11 mouse cellular contexts compared by ENCODE assay signal in the genomic region with DNA sequence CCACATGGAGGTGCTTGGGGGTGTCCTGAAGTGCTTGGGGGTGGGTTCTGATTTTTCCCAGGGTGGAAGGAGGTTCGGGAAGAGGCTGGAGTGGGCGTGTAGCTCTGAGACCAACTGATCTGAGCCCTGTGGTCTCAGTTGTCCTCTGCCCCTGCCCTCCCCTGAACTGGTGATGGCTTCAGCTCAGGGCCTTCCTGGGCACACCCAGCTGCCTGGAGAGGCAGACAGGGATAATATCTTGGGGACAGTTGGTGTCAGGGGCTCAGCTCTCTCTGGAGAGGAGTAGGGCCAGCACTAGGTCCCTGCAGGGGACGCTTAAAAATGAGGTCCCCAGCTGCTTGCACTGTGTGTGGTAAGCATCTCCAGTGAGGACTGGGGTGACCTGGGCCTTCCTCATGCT. TPM values are rescaled to one million over a fixed set of nuclear protein-coding genes. Genes with fewer than 3 reads are reported as not detected.
DNase-seq lines count a peak whose midpoint lies in the region; ATAC-seq and TF ChIP-seq lines count a peak whose summit lies in the region.
"Had no signal": no experiment of that assay in that cellular context is flagged by ENCODE, and none has a peak within 500 bp of the region (broad histone marks: within the 10 kb centered on the region; RNA-seq: fewer than 3 reads in every experiment).

No protein-coding gene starts in this region.

- TF ChIP-seq POLR2A in bone marrow, adult 2 months (IDR thresholded peaks at IDR 0.05; ENCODE audit: borderline replicate concordance, control insufficient read depth, low read depth, low read length) = peak; percentile 88

- 63% methylated on average over 3 of the region's 3 CpGs for WGBS in heart, embryonic 12.5 days
- WGBS in bone marrow, adult 2 months = 63% methylated on average over 3 of the region's 3 CpGs
- WGBS in hindbrain, embryonic 10.5 days = 53% methylated on average over 3 of the region's 3 CpGs
- WGBS in liver, embryonic 15.5 days (ENCODE audit: insufficient replicate concordance) = 19% methylated on average over 3 of the region's 3 CpGs

- peaks cover 28% of the 10 kb centered on the region for H3K4me1 ChIP-seq in heart, embryonic 12.5 days (replicated peaks)
- H3K4me1 ChIP-seq in bone marrow, adult 2 months (ENCODE audit: control insufficient read depth, insufficient read depth, low read length) = peaks cover 6% of the 10 kb centered on the region
- H3K4me1 ChIP-seq in hindbrain, embryonic 10.5 days (replicated peaks) = peaks cover 54% of the 10 kb centered on the region
- H3K4me1 ChIP-seq in liver, embryonic 15.5 days (replicated peaks) = peaks cover 93% of the 10 kb centered on the region

- DNase-seq in heart, adult 8-10 months (ENCODE audit: low spot score) = no peak
- DNase-seq in hindbrain, embryonic 10.5 days (ENCODE audit: low spot score) = no peak
- no peak for DNase-seq in B cell, adult 2 months
- no peak for DNase-seq in ovary, postnatal 36 days (ENCODE audit: low spot score)
- DNase-seq in cerebellum, postnatal 10 days = no peak
- DNase-seq: adrenal gland, postnatal 10 days; kidney, adult 18-20 months; thymus, postnatal 25 days had no signal

- ATAC-seq in heart, embryonic 12.5 days (ENCODE audit: insufficient number of reproducible peaks, low FRiP score) = peak; percentile 47
- ATAC-seq in liver, embryonic 15.5 days (ENCODE audit: insufficient read depth) = peak; percentile 80

- peak overlapping the region; percentile 70 for H3K27ac ChIP-seq in heart, embryonic 12.5 days (ENCODE audit: poor library complexity, severe bottlenecking)
- H3K27ac ChIP-seq in bone marrow, adult 2 months (ENCODE audit: control insufficient read depth, insufficient read depth, low read depth, low read length, poor library complexity) = peak overlapping the region; percentile 97
- peak overlapping the region; percentile 92 for H3K27ac ChIP-seq in hindbrain, embryonic 10.5 days
- H3K27ac ChIP-seq in liver, embryonic 15.5 days (replicated peaks) = peak overlapping the region; percentile 99

- H3K9ac ChIP-seq in heart, embryonic 12.5 days = peak overlapping the region; percentile 38; the same call in 1 of the 2 replicates
- H3K9ac ChIP-seq in liver, embryonic 15.5 days = peak overlapping the region; percentile 95

- no peak overlapping the region for H3K4me3 ChIP-seq in heart, embryonic 12.5 days
- H3K4me3 ChIP-seq in bone marrow, adult 2 months (replicated peaks; ENCODE audit: control insufficient read depth, low read depth, low read length) = peak overlapping the region; percentile 64
- peak overlapping the region; percentile 79 for H3K4me3 ChIP-seq in hindbrain, embryonic 10.5 days
- peak overlapping the region; percentile 96 for H3K4me3 ChIP-seq in liver, embryonic 15.5 days (replicated peaks)

- no peaks in the 10 kb centered on the region for H3K27me3 ChIP-seq in heart, embryonic 12.5 days (replicated peaks)
- no peaks in the 10 kb centered on the region for H3K27me3 ChIP-seq in hindbrain, embryonic 10.5 days (ENCODE audit: insufficient read depth, poor library complexity, severe bottlenecking)
- H3K27me3 ChIP-seq in liver, embryonic 15.5 days = no peaks in the 10 kb centered on the region

- peaks cover 22% of the 10 kb centered on the region for H3K36me3 ChIP-seq in heart, embryonic 12.5 days
- H3K36me3 ChIP-seq in hindbrain, embryonic 10.5 days = peaks cover 32% of the 10 kb centered on the region
- peaks cover 35% of the 10 kb centered on the region for H3K36me3 ChIP-seq in liver, embryonic 15.5 days (replicated peaks)

- H3K9me3 ChIP-seq in heart, embryonic 12.5 days (replicated peaks) = no peaks in the 10 kb centered on the region
- H3K9me3 ChIP-seq in hindbrain, embryonic 10.5 days = no peaks in the 10 kb centered on the region
- no peaks in the 10 kb centered on the region for H3K9me3 ChIP-seq in liver, embryonic 15.5 days (replicated peaks)

- peak overlapping the region; percentile 100 for H3K4me2 ChIP-seq in heart, embryonic 12.5 days
- peak overlapping the region; percentile 93 for H3K4me2 ChIP-seq in liver, embryonic 15.5 days

- TF ChIP-seq CTCF in bone marrow, adult 2 months (IDR thresholded peaks at IDR 0.05; ENCODE audit: control insufficient read depth, insufficient read depth, low read length) = no peak

RNA-seq across cellular contexts. Expression of a gene that starts 2.8 kb away (rescaled TPM):
- polyA plus RNA-seq in heart, embryonic 12.5 days (2016; fragmentation: Nextera tagmentation; extraction: Ambion mirVana) = 34.8 and 35.2 TPM in 2 replicates
- 10 to 100 TPM; 11.1 to 15.9 (median 14.4) TPM for total RNA-seq in heart, adult 8-10 months (2022)
- 68.6 and 109 TPM in 2 replicates for polyA plus RNA-seq in bone marrow, adult 2 months (2011; ENCODE audit: insufficient read depth, insufficient read length, low replicate concordance, missing spikeins)
- polyA plus RNA-seq in hindbrain, embryonic 10.5 days (2016; fragmentation: Nextera tagmentation; extraction: Ambion mirVana) = 46.3 and 52.9 TPM in 2 replicates
- 63.9 and 69.6 TPM in 2 replicates for polyA plus RNA-seq in liver, embryonic 15.5 days (2015; fragmentation: Nextera tagmentation; extraction: Ambion mirVana)

RNA-seq across cellular contexts. Expression of a gene that starts 2.8 kb away (rescaled TPM):
- polyA plus RNA-seq in heart, embryonic 12.5 days (2016; fragmentation: Nextera tagmentation; extraction: Ambion mirVana) = 177 and 182 TPM in 2 replicates
- 10 to 100 TPM; 23.3 to 32.5 (median 25.0) TPM for total RNA-seq in heart, adult 8-10 months (2022)
- 114 and 136 TPM in 2 replicates for polyA plus RNA-seq in bone marrow, adult 2 months (2011; ENCODE audit: insufficient read depth, insufficient read length, low replicate concordance, missing spikeins)
- 314 and 327 TPM in 2 replicates for polyA plus RNA-seq in hindbrain, embryonic 10.5 days (2016; fragmentation: Nextera tagmentation; extraction: Ambion mirVana)
- 115 TPM in 2 replicates for polyA plus RNA-seq in liver, embryonic 15.5 days (2015; fragmentation: Nextera tagmentation; extraction: Ambion mirVana)

RNA-seq across cellular contexts. Expression of a gene that starts 13.8 kb away (rescaled TPM):
- polyA plus RNA-seq in heart, embryonic 12.5 days (2016; fragmentation: Nextera tagmentation; extraction: Ambion mirVana) = not detected in 2 replicates
- not detected for total RNA-seq in heart, adult 8-10 months (2022)
- polyA plus RNA-seq in bone marrow, adult 2 months (2011; ENCODE audit: insufficient read depth, insufficient read length, low replicate concordance, missing spikeins) = not detected in 2 replicates
- polyA plus RNA-seq in hindbrain, embryonic 10.5 days (2016; fragmentation: Nextera tagmentation; extraction: Ambion mirVana) = 0.04 and 0.14 TPM in 2 replicates
- polyA plus RNA-seq in liver, embryonic 15.5 days (2015; fragmentation: Nextera tagmentation; extraction: Ambion mirVana) = 0.05 TPM in 1 of 2 replicates, not detected in the other

RNA-seq across cellular contexts. Expression of a gene that starts 14.0 kb away (rescaled TPM):
- polyA plus RNA-seq in heart, embryonic 12.5 days (2016; fragmentation: Nextera tagmentation; extraction: Ambion mirVana) = 0.46 and 0.54 TPM in 2 replicates
- total RNA-seq in heart, adult 8-10 months (2022) = 10 to 100 TPM in 3 of 4 experiments, 1 to 10 TPM in 1; 7.8 to 14.0 (median 12.6) TPM
- not detected in 2 replicates for polyA plus RNA-seq in bone marrow, adult 2 months (2011; ENCODE audit: insufficient read depth, insufficient read length, low replicate concordance, missing spikeins)
- 0.61 and 0.93 TPM in 2 replicates for polyA plus RNA-seq in hindbrain, embryonic 10.5 days (2016; fragmentation: Nextera tagmentation; extraction: Ambion mirVana)
- not detected in 2 replicates for polyA plus RNA-seq in liver, embryonic 15.5 days (2015; fragmentation: Nextera tagmentation; extraction: Ambion mirVana)

RNA-seq across cellular contexts. Expression of a gene that starts 31.4 kb away (rescaled TPM):
- polyA plus RNA-seq in heart, embryonic 12.5 days (2016; fragmentation: Nextera tagmentation; extraction: Ambion mirVana) = 1,577 and 1,597 TPM in 2 replicates
- 1,000 to 10,000 TPM in 2 of 4 experiments, 100 to 1,000 TPM in 2; 848 to 1,083 (median 963) TPM for total RNA-seq in heart, adult 8-10 months (2022)
- 672 and 986 TPM in 2 replicates for polyA plus RNA-seq in bone marrow, adult 2 months (2011; ENCODE audit: insufficient read depth, insufficient read length, low replicate concordance, missing spikeins)
- 2,287 and 2,328 TPM in 2 replicates for polyA plus RNA-seq in hindbrain, embryonic 10.5 days (2016; fragmentation: Nextera tagmentation; extraction: Ambion mirVana)
- 1,470 and 1,719 TPM in 2 replicates for polyA plus RNA-seq in liver, embryonic 15.5 days (2015; fragmentation: Nextera tagmentation; extraction: Ambion mirVana)
